Mouse (Mus musculus): Measurements from ENCODE around the gene Fgf15. TPM values are rescaled to one million over a fixed set of nuclear protein-coding genes. Genes with fewer than 3 reads are reported as not detected.
A peak's percentile ranks its signal among the peaks of the same experiment; 100 is the strongest.

The Fgf15 gene
- polyA plus RNA-seq, 1 experiment from 2014 or later: not detected

- Histone ChIP-seq H3K9ac (peak overlapping the region; percentile 81), H3K27me3 (replicated peaks) (peaks cover 6% of the 10 kb centered on the region; the same call in 1 of the 2 replicates), H3K4me2 (peak overlapping the region; percentile 91), H3K9me3 (replicated peaks) (no peaks in the 10 kb centered on the region), H3K4me1 (peaks cover 20% of the 10 kb centered on the region), H3K36me3 (peaks cover 25% of the 10 kb centered on the region), H3K4me3 (peak overlapping the region; percentile 84), H3K27ac (peak overlapping the region; percentile 49; the same call in 1 of the 2 replicates)
- ATAC-seq: peak; percentile 91
- WGBS (ENCODE audit: insufficient replicate concordance): 6% methylated on average over 17 of the region's 17 CpGs
Observed at GRCm38 (mm10) chr7:144914296-144914947, 18.1 kb downstream of the Fgf15 start.

GRCm38 (mm10) chr7:144914948-144915750 lies 18.8 kb downstream of the Fgf15 start, which contains the start of gene LTO1:
LTO1 (plus strand) TSS chr7:144915100.
- peak within 1 kb of the TSS; percentile 68 for H3K27ac ChIP-seq
- no peaks in the 10 kb centered on the region for H3K9me3 ChIP-seq (replicated peaks)
- peak within 1 kb of the TSS; percentile 91 for H3K4me2 ChIP-seq
- H3K36me3 ChIP-seq: peaks cover 32% of the 10 kb centered on the region
- no peaks in the 10 kb centered on the region for H3K27me3 ChIP-seq (replicated peaks)
- peak within 1 kb of the TSS; percentile 84 for H3K4me3 ChIP-seq
- peaks cover 20% of the 10 kb centered on the region for H3K4me1 ChIP-seq
- WGBS (ENCODE audit: insufficient replicate concordance): under 1% methylated on average over 55 of the region's 55 CpGs
- peak within 1 kb of the TSS; percentile 81 for H3K9ac ChIP-seq
- peak; percentile 93 for ATAC-seq

- H3K36me3 ChIP-seq: peaks cover 57% of the 10 kb centered on the region
- H3K27me3 ChIP-seq (replicated peaks): no peaks in the 10 kb centered on the region
- no peak overlapping the region for H3K9ac ChIP-seq
- ATAC-seq: no peak
- H3K4me2 ChIP-seq: no peak overlapping the region
- 67% methylated on average over 1 of the region's 1 CpGs for WGBS (ENCODE audit: insufficient replicate concordance)
- H3K4me1 ChIP-seq: peaks cover 20% of the 10 kb centered on the region
- H3K27ac ChIP-seq: no peak overlapping the region
- no peak overlapping the region for H3K4me3 ChIP-seq
- no peaks in the 10 kb centered on the region for H3K9me3 ChIP-seq (replicated peaks)
Observed at GRCm38 (mm10) chr7:144918823-144919222, 22.5 kb downstream of the Fgf15 start.

GRCm38 (mm10) chr7:144927591-144927990 lies 31.3 kb downstream of the Fgf15 start:
- 67% methylated on average over 2 of the region's 2 CpGs for WGBS (ENCODE audit: insufficient replicate concordance)
- H3K9me3 ChIP-seq (replicated peaks): no peaks in the 10 kb centered on the region
- no peak overlapping the region for H3K27ac ChIP-seq
- H3K4me3 ChIP-seq: no peak overlapping the region
- H3K36me3 ChIP-seq: peaks cover 38% of the 10 kb centered on the region
- peaks cover 8% of the 10 kb centered on the region; the same call in 1 of the 2 replicates for H3K4me1 ChIP-seq
- no peaks in the 10 kb centered on the region for H3K27me3 ChIP-seq (replicated peaks)
- H3K4me2 ChIP-seq: no peak overlapping the region
- no peak overlapping the region for H3K9ac ChIP-seq
- no peak for ATAC-seq

- H3K27ac ChIP-seq: no peak overlapping the region
- 51% methylated on average over 4 of the region's 4 CpGs for WGBS (ENCODE audit: insufficient replicate concordance)
- H3K4me2 ChIP-seq: no peak overlapping the region
- H3K36me3 ChIP-seq: peaks cover 43% of the 10 kb centered on the region
- no peak for ATAC-seq
- H3K9me3 ChIP-seq (replicated peaks): no peaks in the 10 kb centered on the region
- no peak overlapping the region for H3K4me3 ChIP-seq
- H3K9ac ChIP-seq: no peak overlapping the region
- H3K4me1 ChIP-seq: peaks cover 8% of the 10 kb centered on the region; the same call in 1 of the 2 replicates
- no peaks in the 10 kb centered on the region for H3K27me3 ChIP-seq (replicated peaks)
Observed at GRCm38 (mm10) chr7:144928009-144928888, 31.9 kb downstream of the Fgf15 start.

GRCm38 (mm10) chr7:144928889-144929210 lies 32.5 kb downstream of the Fgf15 start:
- peaks cover 43% of the 10 kb centered on the region for H3K36me3 ChIP-seq
- no peaks in the 10 kb centered on the region for H3K27me3 ChIP-seq (replicated peaks)
- 74% methylated on average over 6 of the region's 6 CpGs for WGBS (ENCODE audit: insufficient replicate concordance)
- H3K27ac ChIP-seq: no peak overlapping the region
- H3K4me2 ChIP-seq: no peak overlapping the region
- H3K4me1 ChIP-seq: peaks cover 8% of the 10 kb centered on the region; the same call in 1 of the 2 replicates
- H3K4me3 ChIP-seq: no peak overlapping the region
- ATAC-seq: no peak
- no peaks in the 10 kb centered on the region for H3K9me3 ChIP-seq (replicated peaks)
- H3K9ac ChIP-seq: no peak overlapping the region

- no peak overlapping the region for H3K4me2 ChIP-seq
- no peak for ATAC-seq
Observed at GRCm38 (mm10) chr7:144929506-144929905, 33.2 kb downstream of the Fgf15 start.

GRCm38 (mm10) chr7:144929931-144930330 lies 33.6 kb downstream of the Fgf15 start:
- 66% methylated on average over 5 of the region's 5 CpGs for whole genome bisulfite sequencing (ENCODE audit: insufficient replicate concordance)
- Histone ChIP-seq H3K9ac (no peak overlapping the region), H3K27me3 (replicated peaks) (no peaks in the 10 kb centered on the region), H3K4me2 (no peak overlapping the region), H3K4me1 (peaks cover 8% of the 10 kb centered on the region; the same call in 1 of the 2 replicates), H3K9me3 (replicated peaks) (no peaks in the 10 kb centered on the region), H3K27ac (no peak overlapping the region), H3K4me3 (no peak overlapping the region), H3K36me3 (peaks cover 45% of the 10 kb centered on the region)
- ATAC-seq: no peak

More at GRCm38 (mm10) chr7:144929506-144929905, 33.2 kb downstream of the Fgf15 start:
- no peaks in the 10 kb centered on the region for H3K9me3 ChIP-seq (replicated peaks)
- H3K4me1 ChIP-seq: peaks cover 8% of the 10 kb centered on the region; the same call in 1 of the 2 replicates
- no peak overlapping the region for H3K4me3 ChIP-seq
- 76% methylated on average over 8 of the region's 8 CpGs for WGBS (ENCODE audit: insufficient replicate concordance)
- no peak overlapping the region for H3K27ac ChIP-seq
- peaks cover 43% of the 10 kb centered on the region for H3K36me3 ChIP-seq
- H3K27me3 ChIP-seq (replicated peaks): no peaks in the 10 kb centered on the region
- no peak overlapping the region for H3K9ac ChIP-seq

GRCm38 (mm10) chr7:144931778-144932177 lies 35.4 kb downstream of the Fgf15 start:
- Histone ChIP-seq H3K9me3 (replicated peaks) (no peaks in the 10 kb centered on the region), H3K9ac (no peak overlapping the region), H3K4me2 (no peak overlapping the region), H3K36me3 (peaks cover 63% of the 10 kb centered on the region), H3K4me1 (peaks cover 10% of the 10 kb centered on the region; the same call in 1 of the 2 replicates), H3K4me3 (no peak overlapping the region), H3K27me3 (replicated peaks) (peaks cover 11% of the 10 kb centered on the region), H3K27ac (no peak overlapping the region)
- no peak for ATAC-seq
- 21% methylated on average over 3 of the region's 3 CpGs for WGBS (ENCODE audit: insufficient replicate concordance)

GRCm38 (mm10) chr7:144932389-144932937 lies 36.1 kb downstream of the Fgf15 start:
- peaks cover 68% of the 10 kb centered on the region for H3K36me3 ChIP-seq
- WGBS (ENCODE audit: insufficient replicate concordance): 42% methylated on average over 18 of the region's 18 CpGs

GRCm38 (mm10) chr7:144933336-144933735 lies 37.0 kb downstream of the Fgf15 start:
- Histone ChIP-seq H3K9ac (no peak overlapping the region), H3K4me1 (peaks cover 8% of the 10 kb centered on the region), H3K27me3 (replicated peaks) (peaks cover 26% of the 10 kb centered on the region), H3K4me3 (no peak overlapping the region), H3K27ac (no peak overlapping the region), H3K4me2 (no peak overlapping the region), H3K9me3 (replicated peaks) (no peaks in the 10 kb centered on the region), H3K36me3 (peaks cover 68% of the 10 kb centered on the region)
- WGBS (ENCODE audit: insufficient replicate concordance): 68% methylated on average over 3 of the region's 3 CpGs
- no peak for ATAC-seq

More at GRCm38 (mm10) chr7:144932389-144932937, 36.1 kb downstream of the Fgf15 start:
- no peak for ATAC-seq
- no peak overlapping the region; the same call in 1 of the 2 replicates for H3K27ac ChIP-seq
- peaks cover 16% of the 10 kb centered on the region for H3K4me1 ChIP-seq
- peaks cover 17% of the 10 kb centered on the region for H3K27me3 ChIP-seq (replicated peaks)
- no peak overlapping the region for H3K4me2 ChIP-seq
- H3K9me3 ChIP-seq (replicated peaks): no peaks in the 10 kb centered on the region
- H3K9ac ChIP-seq: no peak overlapping the region
- H3K4me3 ChIP-seq: no peak overlapping the region
